Mouse (Mus musculus): Measurements from ENCODE around the gene Plekhg2.

Plekhg2 gene

GRCm38 (mm10) chr7:28382981-28383396, 10.6 kb upstream of the Plekhg2 start:
- no peak for DNase-seq (ENCODE audit: low spot score)

DNA sequence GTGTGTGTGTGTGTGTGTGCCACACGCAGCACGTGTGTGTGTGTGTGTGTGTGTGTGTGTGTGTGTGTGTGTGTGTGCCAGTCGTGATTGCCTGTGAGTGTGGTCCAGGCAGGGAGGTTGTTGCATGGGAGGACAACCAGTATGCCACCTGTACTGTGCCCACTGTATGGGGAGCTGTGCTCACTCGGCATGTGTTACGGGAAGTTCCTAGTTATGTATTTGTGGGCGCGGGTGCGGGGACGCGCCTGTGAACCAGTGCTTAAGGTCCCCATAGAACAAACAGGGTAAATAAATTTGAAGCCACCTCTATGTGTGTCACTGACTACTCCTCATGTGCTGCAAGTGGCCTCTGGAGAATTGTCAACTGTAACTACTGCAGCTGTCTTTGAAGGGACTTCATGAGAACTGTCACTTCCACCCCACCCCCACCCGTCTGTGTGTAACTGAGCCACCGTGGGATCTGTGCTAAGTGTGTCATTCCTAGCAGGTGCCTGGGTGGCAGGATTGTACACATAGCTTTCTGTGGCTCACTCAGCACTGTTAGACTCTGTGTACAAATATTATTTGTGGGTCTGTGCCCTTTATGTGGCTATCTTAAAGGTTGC, 10.1 kb upstream of the Plekhg2 start:
- no peak for DNase-seq (ENCODE audit: low spot score)

DNA sequence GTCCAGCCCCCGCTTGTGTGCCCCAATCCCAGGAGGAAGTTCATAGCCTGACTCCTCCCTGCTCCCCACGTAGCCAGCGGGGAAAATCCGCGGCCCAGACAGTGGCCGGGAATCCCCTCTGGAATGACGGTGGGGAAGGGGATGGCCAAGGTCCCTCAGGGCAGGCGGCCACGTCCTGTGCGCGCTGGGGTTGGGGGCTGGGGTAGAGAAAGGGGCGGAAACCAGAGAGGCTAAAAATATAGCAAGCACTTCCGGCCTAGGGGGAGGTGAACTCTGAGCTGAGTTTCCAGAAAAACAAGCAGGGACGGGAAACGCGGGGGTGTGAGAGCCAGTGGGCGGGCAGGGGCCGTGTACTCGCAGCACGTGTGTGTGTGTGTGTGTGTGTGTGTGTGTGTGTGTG, 9.5 kb upstream of the Plekhg2 start:
- peak; percentile 84 for DNase-seq (ENCODE audit: low spot score)

DNA sequence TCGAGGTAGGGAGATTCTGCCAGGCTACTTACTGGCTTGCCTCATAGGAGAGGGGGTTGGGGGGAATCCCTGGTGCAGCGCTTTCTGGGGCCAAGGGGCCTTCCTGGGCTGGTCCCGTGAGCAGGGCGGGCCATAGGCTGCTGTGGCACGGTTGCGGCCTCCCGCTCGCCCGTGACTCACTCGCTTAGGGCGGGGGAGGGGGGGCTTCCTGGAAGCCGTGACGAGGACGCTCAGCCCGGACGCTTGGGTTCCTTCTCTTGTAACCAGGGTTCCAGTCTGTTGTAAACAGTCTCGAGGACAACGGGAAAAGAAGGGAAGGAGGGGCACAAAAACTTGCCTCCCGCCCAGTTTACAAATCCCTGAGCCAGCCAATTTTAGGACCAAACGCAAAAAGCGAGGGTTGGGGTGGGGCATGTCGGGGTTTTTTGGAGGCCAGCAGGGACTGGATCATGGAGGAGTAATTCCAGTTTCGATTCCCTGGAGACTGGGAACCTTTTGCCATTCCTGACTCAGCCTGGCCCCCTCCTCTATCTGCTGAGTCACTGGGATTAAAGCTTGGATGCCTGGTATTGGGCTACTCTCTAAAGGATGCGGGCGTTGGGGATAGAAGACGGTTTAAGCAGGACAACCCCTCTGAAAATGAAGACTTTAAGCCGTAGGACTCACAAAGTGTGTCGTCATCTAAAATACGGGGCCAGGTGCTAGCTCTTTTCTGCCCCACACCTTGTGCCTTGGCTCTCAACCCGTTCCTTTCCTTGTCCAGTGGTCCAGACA, 8.8 kb upstream of the Plekhg2 start:
- peak; percentile 76 for DNase-seq (ENCODE audit: low spot score)

DNA sequence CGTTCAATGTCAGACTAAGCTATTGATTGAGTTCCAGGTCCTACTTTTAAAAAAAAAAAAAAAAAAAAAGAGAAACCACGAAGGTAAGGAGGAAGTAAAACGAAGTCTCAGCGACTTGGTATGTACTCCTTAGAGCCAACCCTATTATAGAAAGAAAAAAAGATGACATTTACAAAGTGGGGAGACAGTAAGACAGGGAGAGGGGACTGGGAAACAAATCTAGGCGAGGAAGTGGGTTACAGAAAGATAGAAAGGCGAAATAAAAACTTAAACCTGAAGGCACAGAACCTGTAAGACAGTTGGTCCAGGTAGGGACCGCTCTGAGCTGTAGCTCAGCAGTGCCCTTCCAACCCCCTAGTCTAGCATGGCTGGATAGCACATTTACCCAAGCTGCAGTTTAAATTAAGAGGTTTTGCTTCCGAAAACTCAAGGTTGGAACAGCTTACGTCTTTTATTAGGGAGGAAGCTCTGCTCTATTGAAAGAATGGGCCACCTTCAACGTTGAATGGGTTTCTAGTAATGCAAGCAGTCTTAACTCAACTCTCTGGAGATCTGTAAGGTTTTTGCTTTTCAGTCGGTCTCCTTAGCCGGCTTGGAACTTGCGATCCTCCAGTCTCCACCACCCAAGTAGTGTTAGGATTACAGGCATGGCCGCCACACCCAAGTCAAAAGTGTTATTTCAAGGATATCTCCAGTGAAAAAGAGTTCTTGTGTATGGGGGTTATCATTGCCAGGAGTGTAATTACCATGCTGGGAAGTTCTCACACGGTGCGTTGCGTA, 8.0 kb upstream of the Plekhg2 start, which contains the start of gene Zfp36:
Gene Zfp36 (minus strand): TSS at position 17 of the 780 bp plus-strand sequence.
- DNase-seq (ENCODE audit: low spot score): no peak

DNA sequence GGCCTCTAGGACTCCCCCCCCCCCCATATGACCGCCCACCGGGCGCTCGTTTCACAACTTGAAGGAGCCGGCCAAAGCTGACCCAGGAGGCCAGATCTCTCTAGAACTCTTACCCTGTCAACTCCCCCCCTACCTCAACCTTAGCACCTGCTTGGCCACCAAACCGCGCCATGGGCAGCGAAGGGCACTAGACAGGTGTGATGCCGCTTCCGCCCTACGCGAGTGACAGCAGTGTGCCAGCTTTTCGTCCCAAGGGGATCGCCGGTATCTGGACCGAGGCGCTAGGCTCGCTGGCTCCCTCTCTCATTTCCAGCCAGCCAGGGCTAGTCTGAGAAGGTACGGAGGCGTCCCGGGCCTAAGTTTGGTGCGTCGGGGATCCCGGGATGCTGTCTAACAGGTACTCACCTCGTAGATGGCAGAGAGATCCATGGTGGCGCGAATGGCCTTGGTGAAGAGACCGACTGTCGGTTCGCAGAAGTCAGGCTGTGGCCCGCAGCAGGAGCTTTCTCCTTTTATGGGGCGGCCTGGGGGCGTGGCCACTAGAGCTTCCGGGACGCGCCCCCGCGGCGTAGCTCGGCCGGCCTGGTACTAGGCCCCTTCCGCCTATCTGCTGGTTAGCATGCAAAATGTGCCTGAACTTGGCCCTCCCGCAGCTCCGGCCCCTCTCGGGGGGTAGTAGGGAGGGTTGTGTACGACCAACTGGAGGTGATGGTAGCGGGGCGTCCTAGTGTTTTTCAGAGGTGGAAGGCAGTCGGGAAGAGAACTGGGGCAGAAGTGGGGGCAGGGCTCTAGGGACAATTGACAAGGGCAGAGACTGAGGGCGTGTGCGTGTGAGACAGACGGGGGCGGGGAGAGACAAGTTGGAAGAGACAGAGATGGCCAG, 6.6 kb upstream of the Plekhg2 start:
- peak; percentile 89 for DNase-seq (ENCODE audit: low spot score)

DNA sequence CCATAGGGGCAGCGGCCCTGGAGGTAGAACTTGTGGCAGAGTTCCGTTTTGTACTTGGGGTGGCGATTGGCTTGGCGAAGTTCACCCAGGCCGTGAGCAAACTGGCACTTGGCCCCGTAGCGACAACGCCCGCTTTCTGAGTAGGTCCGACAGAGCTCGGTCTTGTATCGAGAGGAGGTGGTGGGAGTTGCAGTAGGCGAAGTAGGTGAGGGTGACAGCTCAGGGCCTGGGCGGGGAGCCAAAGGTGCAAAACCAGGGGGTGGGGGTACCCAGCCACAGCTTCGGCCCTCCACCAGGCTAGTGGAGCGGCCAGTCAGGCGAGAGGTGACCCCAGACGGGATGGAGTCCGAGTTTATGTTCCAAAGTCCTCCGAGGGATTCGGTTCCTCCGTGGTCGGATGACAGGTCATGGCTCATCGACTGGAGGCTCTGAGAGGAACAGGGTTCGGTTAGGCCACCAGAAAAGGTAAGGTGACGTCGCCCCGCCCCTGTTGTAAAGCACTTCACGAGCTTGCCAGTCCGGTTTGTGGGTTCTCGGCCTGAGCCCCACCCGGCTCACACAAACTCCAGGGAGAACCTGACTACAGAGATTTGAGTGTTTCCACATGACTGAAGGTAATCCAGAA, 5.8 kb upstream of the Plekhg2 start:
- no peak for DNase-seq (ENCODE audit: low spot score)

- no peak for DNase-seq (ENCODE audit: low spot score)
Observed at GRCm38 (mm10) chr7:28377190-28378065, 5.0 kb upstream of the Plekhg2 start.

DNA sequence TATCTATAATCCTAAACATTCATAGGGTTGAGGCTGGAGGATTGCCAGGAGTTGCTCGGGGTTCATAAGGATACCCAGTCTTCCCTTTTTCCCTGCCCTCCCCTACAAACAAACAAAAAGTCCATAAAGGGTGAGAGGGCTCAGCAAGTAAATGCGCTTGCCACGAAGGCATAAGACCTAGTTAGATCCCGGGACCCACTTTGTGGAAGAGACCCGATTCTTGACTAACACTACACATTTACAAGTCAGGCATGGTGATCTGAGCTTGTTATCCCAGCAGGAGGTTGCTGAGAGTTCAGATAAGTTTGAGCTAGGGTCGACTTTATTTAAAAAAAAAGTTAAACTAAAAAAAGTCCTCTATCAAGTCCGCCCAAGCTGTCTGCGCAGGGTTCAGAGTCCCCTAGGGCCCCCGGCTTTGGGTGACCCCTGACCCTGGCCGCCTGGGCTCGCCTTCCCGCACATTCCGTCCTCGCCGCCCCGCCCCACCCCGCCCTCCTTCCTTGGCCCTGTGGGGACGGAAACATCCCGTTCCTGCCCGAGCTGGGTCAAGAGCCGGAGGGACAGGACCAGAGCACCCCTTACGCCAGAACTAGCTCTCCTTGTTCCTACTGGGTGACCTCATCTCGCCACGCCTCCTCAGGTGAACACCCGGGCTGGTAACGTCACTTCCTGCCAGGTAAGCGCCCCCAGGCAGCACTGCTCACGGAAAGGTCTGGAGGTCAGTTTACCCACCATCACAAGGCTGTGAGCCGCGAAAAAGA, 3.8 kb upstream of the Plekhg2 start:
- peak; percentile 77 for DNase-seq (ENCODE audit: low spot score)

DNA sequence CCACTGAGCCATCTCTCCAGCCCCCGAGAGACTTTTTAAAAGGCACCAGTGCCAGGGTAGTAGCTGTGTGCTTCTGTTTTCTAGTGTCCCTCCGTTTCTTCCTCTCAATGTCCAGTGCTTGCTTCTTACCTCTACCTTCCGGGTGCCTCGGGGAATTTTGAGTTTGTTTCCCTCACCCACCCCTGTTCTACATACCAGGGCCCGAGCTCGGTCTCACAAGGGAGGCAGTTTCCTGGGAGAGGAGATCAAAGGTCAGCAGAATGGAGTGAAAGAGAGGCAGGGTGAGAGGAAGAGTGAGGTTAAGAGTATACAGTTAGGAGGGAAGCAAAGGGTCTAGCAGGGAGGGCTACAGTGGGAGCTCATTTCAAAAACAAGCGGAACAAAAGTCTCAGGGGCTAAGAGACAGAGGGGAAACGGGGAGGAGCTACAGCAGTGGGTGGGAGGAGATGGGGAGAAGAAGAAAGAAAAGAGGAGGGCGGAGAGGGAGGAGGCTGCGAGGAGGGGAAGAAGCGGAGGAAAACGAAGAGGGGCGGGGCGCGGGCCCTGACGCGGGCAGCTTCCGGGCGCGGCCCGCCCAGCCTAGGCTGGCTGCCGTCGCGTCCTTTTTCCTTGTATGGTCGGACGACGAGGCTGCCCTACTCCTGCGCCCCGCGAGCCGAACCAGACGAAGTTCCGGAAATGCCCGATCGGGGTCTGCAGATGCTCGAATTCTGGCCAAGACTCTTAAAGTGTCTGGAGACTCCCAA, 3.0 kb upstream of the Plekhg2 start:
- peak; percentile 86 for DNase-seq (ENCODE audit: low spot score)

GRCm38 (mm10) chr7:28374647-28375046, 2.2 kb upstream of the Plekhg2 start:
- no peak for DNase-seq (ENCODE audit: low spot score)

DNA sequence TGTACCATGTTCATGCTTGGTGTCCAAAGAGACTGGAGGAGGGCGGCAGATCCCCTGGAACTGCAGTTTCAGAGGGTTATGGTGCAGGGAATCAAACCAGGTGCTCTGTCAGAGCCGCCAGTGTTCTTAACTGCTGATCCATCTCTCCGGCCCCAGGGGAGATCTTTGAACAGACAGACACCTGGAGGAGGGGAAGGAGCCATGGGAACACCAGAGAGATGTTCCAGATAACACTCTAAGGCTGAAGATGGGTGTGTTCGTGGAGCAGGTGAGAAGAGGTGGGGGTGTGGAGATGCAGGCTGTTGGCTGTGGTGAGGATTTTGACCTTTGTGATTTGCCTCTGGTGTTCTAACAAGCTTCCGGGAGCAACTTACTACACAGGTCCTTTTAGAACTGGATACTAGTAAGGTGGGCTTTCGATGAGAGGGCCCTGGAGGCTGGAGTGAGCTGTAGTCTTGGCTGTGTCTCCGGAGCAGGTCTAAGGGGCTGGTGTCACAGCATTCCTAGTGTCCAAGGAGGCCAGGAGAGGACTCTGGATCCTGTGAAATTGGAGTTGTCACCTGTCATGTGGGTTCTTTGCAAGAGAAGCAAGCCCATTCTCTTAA, 1.6 kb upstream of the Plekhg2 start:
- DNase-seq (ENCODE audit: low spot score): no peak

DNA sequence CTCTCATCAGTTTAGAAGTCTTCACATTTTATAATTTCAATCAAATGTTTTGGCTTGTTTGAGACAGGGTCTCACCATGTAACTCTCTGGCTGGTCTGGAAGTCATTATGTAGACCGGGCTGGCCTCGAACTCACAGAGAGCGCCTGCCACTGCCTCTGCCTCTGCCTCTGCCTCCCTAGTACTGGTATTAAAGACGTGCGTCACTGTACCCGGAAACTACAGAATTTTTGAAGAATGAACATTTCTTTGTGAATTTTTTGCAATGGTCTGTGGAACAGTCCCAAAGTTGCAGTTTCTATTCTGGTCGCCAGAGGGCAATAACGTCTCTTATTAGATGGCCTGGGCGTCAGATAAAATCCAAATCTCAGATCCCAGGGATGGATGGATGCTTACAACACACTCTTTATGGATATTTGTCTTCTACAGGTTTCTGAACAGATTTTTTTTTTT, 757 bp upstream of the Plekhg2 start:
- peak; percentile 68 for DNase-seq (ENCODE audit: low spot score)

DNA sequence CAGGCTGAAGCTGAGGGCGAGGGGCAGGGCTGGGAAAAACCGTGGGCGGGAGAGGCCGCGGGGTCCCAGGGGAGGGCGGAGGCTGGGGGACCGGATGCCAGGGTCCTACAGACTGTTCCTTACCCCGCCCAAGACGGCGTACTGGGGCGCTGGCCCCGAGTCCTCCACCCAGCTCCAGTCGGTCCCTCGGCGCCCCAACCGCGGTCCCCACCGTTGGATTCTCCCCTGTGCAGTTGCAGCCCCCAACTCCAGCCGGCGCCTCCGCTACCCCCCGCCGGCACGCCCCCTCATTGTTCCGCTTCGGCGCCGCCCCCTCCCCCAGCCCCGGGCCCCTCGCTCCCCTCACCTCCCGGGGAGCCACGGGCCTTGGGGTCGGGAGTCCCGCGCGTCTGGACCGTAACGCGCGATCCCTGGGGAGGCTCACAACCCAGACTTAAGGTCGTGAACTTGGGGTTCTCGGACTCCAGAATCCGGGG, 847 bp downstream of the Plekhg2 start:
- peak; percentile 80 for DNase-seq (ENCODE audit: low spot score)

DNA sequence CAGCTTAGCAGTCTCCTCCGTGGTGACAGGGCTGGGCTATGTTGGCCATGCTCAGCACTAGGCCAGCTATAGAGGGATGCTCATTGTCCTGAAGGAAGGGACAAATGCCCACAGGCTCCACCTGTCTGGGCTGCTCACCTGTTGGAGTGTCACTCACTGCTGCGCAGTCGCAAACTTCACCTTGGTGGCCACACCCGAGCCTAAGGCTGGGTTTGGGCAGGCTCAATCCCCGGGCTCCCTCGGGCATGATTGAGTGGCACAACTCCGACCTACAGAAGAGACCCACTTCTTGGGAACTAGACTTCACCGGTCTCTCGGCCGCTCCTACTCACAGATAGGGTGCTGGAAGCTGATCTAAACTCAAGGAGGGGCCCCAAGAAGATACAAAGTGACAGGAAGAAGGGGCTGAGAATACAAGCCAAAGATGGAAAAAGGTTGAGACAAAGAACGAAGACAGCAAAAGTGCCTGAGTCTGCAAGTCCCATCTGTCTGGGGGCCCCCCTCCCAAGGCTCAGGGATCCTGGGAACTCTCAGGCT, 1.4 kb downstream of the Plekhg2 start:
- no peak for DNase-seq (ENCODE audit: low spot score)

- DNase-seq (ENCODE audit: low spot score): no peak
Observed at GRCm38 (mm10) chr7:28370051-28370450, 2.3 kb downstream of the Plekhg2 start.

- no peak for DNase-seq (ENCODE audit: low spot score)
Observed at GRCm38 (mm10) chr7:28368276-28368920, 4.0 kb downstream of the Plekhg2 start.
